Mouse (Mus musculus): ENCODE data around the gene Gsx1. TPM values are rescaled to one million over a fixed set of nuclear protein-coding genes. Genes with fewer than 3 reads are reported as not detected.

The Gsx1 gene
- polyA plus RNA-seq, 1 experiment from 2014 or later = 8.6 TPM

Other genes with a start within 250 kb of the Gsx1 start
- 102 and 110 TPM in 2 replicates for gene Gtf3a, start 240.0 kb upstream of the Gsx1 start, polyA plus RNA-seq (2014; fragmentation: Nextera tagmentation; extraction: Ambion mirVana)
- gene Mtif3, start 224.9 kb upstream of the Gsx1 start, polyA plus RNA-seq (2014; fragmentation: Nextera tagmentation; extraction: Ambion mirVana) = 30.0 and 32.3 TPM in 2 replicates
- gene Lnx2, start 112.1 kb upstream of the Gsx1 start, polyA plus RNA-seq (2014; fragmentation: Nextera tagmentation; extraction: Ambion mirVana) = 4.1 and 5.2 TPM in 2 replicates
- gene Polr1d, start 111.6 kb upstream of the Gsx1 start, polyA plus RNA-seq (2014; fragmentation: Nextera tagmentation; extraction: Ambion mirVana) = 102 and 107 TPM in 2 replicates
- gene Pdx1, start 81.3 kb downstream of the Gsx1 start, polyA plus RNA-seq (2014; fragmentation: Nextera tagmentation; extraction: Ambion mirVana) = not detected in 2 replicates
- gene Cdx2, start 118.6 kb downstream of the Gsx1 start, polyA plus RNA-seq (2014; fragmentation: Nextera tagmentation; extraction: Ambion mirVana) = not detected in 2 replicates
- gene Urad, start 133.7 kb downstream of the Gsx1 start, polyA plus RNA-seq (2014; fragmentation: Nextera tagmentation; extraction: Ambion mirVana) = not detected in 2 replicates
- 0.27 and 0.34 TPM in 2 replicates for gene Flt3, start 211.8 kb downstream of the Gsx1 start, polyA plus RNA-seq (2014; fragmentation: Nextera tagmentation; extraction: Ambion mirVana)
- gene Pan3, start 241.5 kb downstream of the Gsx1 start, polyA plus RNA-seq (2014; fragmentation: Nextera tagmentation; extraction: Ambion mirVana) = 64.8 and 69.5 TPM in 2 replicates